Mouse (Mus musculus) neural tube, embryonic 11.5 days (tissue): Measurements from ENCODE around the gene Eipr1. TPM values are rescaled to one million over a fixed set of nuclear protein-coding genes. Genes with fewer than 3 reads are reported as not detected.

Source experiments
- ATAC-seq: fragments of 200-750 bp; cut with Nextera tagmentation; 2 replicates; pipeline ENCODE4 v1.8.0; 2017; ENCODE audit warnings: moderate number of reproducible peaks, mild to moderate bottlenecking, moderate TSS enrichment, moderate library complexity; ENCODE audit not compliant: insufficient read depth, low FRiP score, low TSS enrichment
- DNase-seq: peaks from one replicate; pipeline ENCODE4 v3.0.0-alpha.2; 2015; ENCODE audit warnings: low spot score
- H3K27ac ChIP-seq: fragments of 300-500 bp; sonication (generic); 2 replicates; pipeline ENCODE4 v1.5.1; 2014; ENCODE audit warnings: low read depth, mild to moderate bottlenecking, low read length
- H3K27me3 ChIP-seq: fragments of 300-500 bp; sonication (generic); 2 replicates; pipeline ENCODE4 v1.6.1; 2014; ENCODE audit warnings: mild to moderate bottlenecking, low read length, mixed read lengths; ENCODE audit not compliant: control insufficient read depth, insufficient read depth
- H3K36me3 ChIP-seq: fragments of 300-500 bp; sonication (generic); 2 replicates; pipeline ENCODE4 v1.6.1; 2014; ENCODE audit warnings: mild to moderate bottlenecking, low read length, moderate library complexity, mixed read lengths; ENCODE audit not compliant: control insufficient read depth, insufficient read depth
- H3K4me1 ChIP-seq: fragments of 300-500 bp; sonication (generic); 2 replicates; pipeline ENCODE4 v1.6.1; 2014; ENCODE audit warnings: low read length, mixed read lengths; ENCODE audit not compliant: control insufficient read depth, insufficient read depth
- H3K4me2 ChIP-seq: fragments of 300-500 bp; sonication (generic); 2 replicates; pipeline ENCODE4 v1.6.1; 2014; ENCODE audit warnings: low read depth, mild to moderate bottlenecking, moderate library complexity
- H3K4me3 ChIP-seq: fragments of 300-500 bp; sonication (generic); 2 replicates; pipeline ENCODE4 v1.5.1; 2014; ENCODE audit warnings: low read depth, low read length
- H3K9ac ChIP-seq: fragments of 300-500 bp; sonication (generic); 2 replicates; pipeline ENCODE4 v1.6.1; 2014; ENCODE audit warnings: mild to moderate bottlenecking, low read length
- H3K9me3 ChIP-seq: fragments of 300-500 bp; sonication (generic); 2 replicates; pipeline ENCODE4 v1.6.1; 2016; ENCODE audit warnings: low read length; ENCODE audit not compliant: control insufficient read depth
- WGBS: fragments of 180-500 bp; shearing (Covaris S2); extraction: QIAGEN DNeasy Blood & Tissue Kit; methylation state at CpG from one replicate; pipeline ENCODE4 v1.1.7; 2014; 5-methylcytosine and 5-hydroxymethylcytosine counted together
- polyA plus RNA-seq: library from polyadenylated mRNA; unstranded; fragments of >200 nt; fragmentation: Nextera tagmentation; extraction: Ambion mirVana; gene quantifications from 2 replicates; pipeline ENCODE4 v1.2.1, GENCODE M21; 2014

The Eipr1 gene
- polyA plus RNA-seq, 1 experiment from 2014 or later: 55.1 TPM

GRCm38 (mm10) chr12:28817891-28818290 lies 66.3 kb downstream of the Eipr1 start:
- 34% methylated on average over 3 of the region's 3 CpGs for WGBS

GRCm38 (mm10) chr12:28823518-28823917 lies 71.9 kb downstream of the Eipr1 start:
- Histone ChIP-seq H3K27me3 (no peaks in the 10 kb centered on the region), H3K9me3 (no peaks in the 10 kb centered on the region), H3K27ac (no peak overlapping the region), H3K9ac (no peak overlapping the region), H3K36me3 (no peaks in the 10 kb centered on the region), H3K4me3 (no peak overlapping the region), H3K4me2 (no peak overlapping the region), H3K4me1 (0 out of 2 replicates have a peak, but pooled peaks cover 3% of the 10 kb centered on the region)
- DNase-seq (no peak), ATAC-seq (no peak)
- WGBS: 91% methylated on average over 7 of the region's 7 CpGs

More at GRCm38 (mm10) chr12:28817891-28818290, 66.3 kb downstream of the Eipr1 start:
- no peak overlapping the region for H3K9ac ChIP-seq
- no peak overlapping the region for H3K4me2 ChIP-seq
- H3K4me1 ChIP-seq: peaks cover 19% of the 10 kb centered on the region
- no peaks in the 10 kb centered on the region for H3K9me3 ChIP-seq
- H3K4me3 ChIP-seq: no peak overlapping the region
- ATAC-seq: peak; percentile 37; the same call in 1 of the 2 replicates
- no peaks in the 10 kb centered on the region for H3K36me3 ChIP-seq
- H3K27me3 ChIP-seq: no peaks in the 10 kb centered on the region
- DNase-seq: no peak
- H3K27ac ChIP-seq: peak overlapping the region; percentile 67

- no peak overlapping the region for H3K9ac ChIP-seq
- no peak overlapping the region for H3K4me2 ChIP-seq
- H3K4me3 ChIP-seq: no peak overlapping the region
- no peaks in the 10 kb centered on the region for H3K27me3 ChIP-seq
- no peaks in the 10 kb centered on the region for H3K4me1 ChIP-seq
- 92% methylated on average over 3 of the region's 3 CpGs for WGBS
- ATAC-seq: no peak
- no peak for DNase-seq
- no peaks in the 10 kb centered on the region for H3K36me3 ChIP-seq
- H3K9me3 ChIP-seq: no peaks in the 10 kb centered on the region
- no peak overlapping the region for H3K27ac ChIP-seq
Observed at GRCm38 (mm10) chr12:28829502-28829901, 77.9 kb downstream of the Eipr1 start.

- H3K27ac ChIP-seq: no peak overlapping the region
- no peak overlapping the region for H3K4me2 ChIP-seq
- H3K4me1 ChIP-seq: no peaks in the 10 kb centered on the region
- no peak overlapping the region for H3K4me3 ChIP-seq
- 86% methylated on average over 3 of the region's 3 CpGs for WGBS
- DNase-seq (no peak), ATAC-seq (no peak)
- H3K9me3 ChIP-seq: no peaks in the 10 kb centered on the region
- no peak overlapping the region for H3K9ac ChIP-seq
- no peaks in the 10 kb centered on the region for H3K27me3 ChIP-seq
- no peaks in the 10 kb centered on the region for H3K36me3 ChIP-seq
Observed at GRCm38 (mm10) chr12:28830471-28830870, 78.9 kb downstream of the Eipr1 start.

- Histone ChIP-seq H3K9ac (no peak overlapping the region), H3K9me3 (no peaks in the 10 kb centered on the region), H3K4me1 (no peaks in the 10 kb centered on the region), H3K27ac (no peak overlapping the region), H3K27me3 (no peaks in the 10 kb centered on the region), H3K4me2 (no peak overlapping the region), H3K4me3 (no peak overlapping the region), H3K36me3 (no peaks in the 10 kb centered on the region)
- WGBS: 50% methylated on average over 7 of the region's 7 CpGs
- DNase-seq: peak; percentile 58
- no peak for ATAC-seq
Observed at GRCm38 (mm10) chr12:28831066-28831733, 79.6 kb downstream of the Eipr1 start.

GRCm38 (mm10) chr12:28834266-28834665 lies 82.7 kb downstream of the Eipr1 start:
- Histone ChIP-seq H3K36me3 (no peaks in the 10 kb centered on the region), H3K4me2 (no peak overlapping the region), H3K9ac (no peak overlapping the region), H3K4me3 (no peak overlapping the region), H3K9me3 (no peaks in the 10 kb centered on the region), H3K27me3 (no peaks in the 10 kb centered on the region), H3K4me1 (peaks cover 6% of the 10 kb centered on the region; the same call in 1 of the 2 replicates), H3K27ac (no peak overlapping the region)
- ATAC-seq: no peak
- no peak for DNase-seq
- 83% methylated on average over 6 of the region's 6 CpGs for WGBS

- ATAC-seq: no peak
- Histone ChIP-seq H3K9me3 (no peaks in the 10 kb centered on the region), H3K4me2 (no peak overlapping the region), H3K27ac (no peak overlapping the region), H3K36me3 (no peaks in the 10 kb centered on the region), H3K4me1 (peaks cover 6% of the 10 kb centered on the region; the same call in 1 of the 2 replicates), H3K9ac (no peak overlapping the region), H3K4me3 (no peak overlapping the region), H3K27me3 (no peaks in the 10 kb centered on the region)
- 90% methylated on average over 3 of the region's 3 CpGs for WGBS
- no peak for DNase-seq
Observed at GRCm38 (mm10) chr12:28835683-28836082, 84.1 kb downstream of the Eipr1 start.

GRCm38 (mm10) chr12:28838268-28838667 lies 86.7 kb downstream of the Eipr1 start:
- no peak overlapping the region for H3K4me3 ChIP-seq
- H3K9me3 ChIP-seq: no peaks in the 10 kb centered on the region
- no peak overlapping the region for H3K27ac ChIP-seq
- peaks cover 6% of the 10 kb centered on the region; the same call in 1 of the 2 replicates for H3K4me1 ChIP-seq
- WGBS: 48% methylated on average over 4 of the region's 4 CpGs
- no peak overlapping the region for H3K9ac ChIP-seq
- DNase-seq (no peak), ATAC-seq (no peak)
- H3K36me3 ChIP-seq: no peaks in the 10 kb centered on the region
- H3K4me2 ChIP-seq: no peak overlapping the region
- no peaks in the 10 kb centered on the region for H3K27me3 ChIP-seq

- H3K27me3 ChIP-seq: no peaks in the 10 kb centered on the region
- WGBS: 92% methylated on average over 7 of the region's 7 CpGs
Observed at GRCm38 (mm10) chr12:28838971-28839370, 87.4 kb downstream of the Eipr1 start.

More at GRCm38 (mm10) chr12:28838971-28839370, 87.4 kb downstream of the Eipr1 start:
- H3K9ac ChIP-seq: no peak overlapping the region
- no peak overlapping the region for H3K4me3 ChIP-seq
- ATAC-seq (no peak), DNase-seq (no peak)
- H3K36me3 ChIP-seq: no peaks in the 10 kb centered on the region
- H3K27ac ChIP-seq: no peak overlapping the region
- peaks cover 6% of the 10 kb centered on the region; the same call in 1 of the 2 replicates for H3K4me1 ChIP-seq
- H3K9me3 ChIP-seq: no peaks in the 10 kb centered on the region
- no peak overlapping the region for H3K4me2 ChIP-seq
